Mouse (Mus musculus) neural tube, embryonic 11.5 days (tissue): Measurements from ENCODE around the gene Cope. TPM values are rescaled to one million over a fixed set of nuclear protein-coding genes. Genes with fewer than 3 reads are reported as not detected.
A peak's percentile ranks its signal among the peaks of the same experiment; 100 is the strongest.

ENCODE experiments used
- ATAC-seq: fragments of 200-750 bp; cut with Nextera tagmentation; 2 replicates; pipeline ENCODE4 v1.8.0; 2017; ENCODE audit warnings: moderate number of reproducible peaks, mild to moderate bottlenecking, moderate TSS enrichment, moderate library complexity; ENCODE audit not compliant: insufficient read depth, low FRiP score, low TSS enrichment
- DNase-seq: peaks from one replicate; pipeline ENCODE4 v3.0.0-alpha.2; 2015; ENCODE audit warnings: low spot score
- H3K27ac ChIP-seq: fragments of 300-500 bp; sonication (generic); 2 replicates; pipeline ENCODE4 v1.5.1; 2014; ENCODE audit warnings: low read depth, mild to moderate bottlenecking, low read length
- H3K27me3 ChIP-seq: fragments of 300-500 bp; sonication (generic); 2 replicates; pipeline ENCODE4 v1.6.1; 2014; ENCODE audit warnings: mild to moderate bottlenecking, low read length, mixed read lengths; ENCODE audit not compliant: control insufficient read depth, insufficient read depth
- H3K36me3 ChIP-seq: fragments of 300-500 bp; sonication (generic); 2 replicates; pipeline ENCODE4 v1.6.1; 2014; ENCODE audit warnings: mild to moderate bottlenecking, low read length, moderate library complexity, mixed read lengths; ENCODE audit not compliant: control insufficient read depth, insufficient read depth
- H3K4me1 ChIP-seq: fragments of 300-500 bp; sonication (generic); 2 replicates; pipeline ENCODE4 v1.6.1; 2014; ENCODE audit warnings: low read length, mixed read lengths; ENCODE audit not compliant: control insufficient read depth, insufficient read depth
- H3K4me2 ChIP-seq: fragments of 300-500 bp; sonication (generic); 2 replicates; pipeline ENCODE4 v1.6.1; 2014; ENCODE audit warnings: low read depth, mild to moderate bottlenecking, moderate library complexity
- H3K4me3 ChIP-seq: fragments of 300-500 bp; sonication (generic); 2 replicates; pipeline ENCODE4 v1.5.1; 2014; ENCODE audit warnings: low read depth, low read length
- H3K9ac ChIP-seq: fragments of 300-500 bp; sonication (generic); 2 replicates; pipeline ENCODE4 v1.6.1; 2014; ENCODE audit warnings: mild to moderate bottlenecking, low read length
- H3K9me3 ChIP-seq: fragments of 300-500 bp; sonication (generic); 2 replicates; pipeline ENCODE4 v1.6.1; 2016; ENCODE audit warnings: low read length; ENCODE audit not compliant: control insufficient read depth
- WGBS: fragments of 180-500 bp; shearing (Covaris S2); extraction: QIAGEN DNeasy Blood & Tissue Kit; methylation state at CpG from one replicate; pipeline ENCODE4 v1.1.7; 2014; 5-methylcytosine and 5-hydroxymethylcytosine counted together
- polyA plus RNA-seq: library from polyadenylated mRNA; unstranded; fragments of >200 nt; fragmentation: Nextera tagmentation; extraction: Ambion mirVana; gene quantifications from 2 replicates; pipeline ENCODE4 v1.2.1, GENCODE M21; 2014

The Cope gene
- polyA plus RNA-seq, 1 experiment from 2014 or later: 272 TPM

DNA sequence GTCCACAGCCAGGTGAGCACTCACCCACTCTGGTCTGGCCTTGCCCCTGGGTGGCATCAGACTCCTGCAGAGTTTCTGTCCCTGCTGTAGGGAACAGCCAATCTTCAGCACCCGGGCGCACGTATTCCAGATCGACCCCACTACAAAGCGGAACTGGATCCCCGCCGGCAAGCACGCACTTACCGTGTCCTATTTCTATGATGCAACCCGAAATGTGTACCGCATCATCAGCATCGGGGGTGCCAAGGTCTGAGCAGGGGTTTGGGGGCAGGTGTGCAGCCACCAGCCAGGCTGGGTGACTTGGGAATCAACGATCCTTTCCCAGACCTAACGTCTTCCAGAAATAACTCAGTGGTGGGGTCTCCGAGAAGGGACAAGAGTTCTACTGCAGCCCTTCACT lies 17.0 kb upstream of the Cope start:
- peaks cover 33% of the 10 kb centered on the region for H3K36me3 ChIP-seq

DNA sequence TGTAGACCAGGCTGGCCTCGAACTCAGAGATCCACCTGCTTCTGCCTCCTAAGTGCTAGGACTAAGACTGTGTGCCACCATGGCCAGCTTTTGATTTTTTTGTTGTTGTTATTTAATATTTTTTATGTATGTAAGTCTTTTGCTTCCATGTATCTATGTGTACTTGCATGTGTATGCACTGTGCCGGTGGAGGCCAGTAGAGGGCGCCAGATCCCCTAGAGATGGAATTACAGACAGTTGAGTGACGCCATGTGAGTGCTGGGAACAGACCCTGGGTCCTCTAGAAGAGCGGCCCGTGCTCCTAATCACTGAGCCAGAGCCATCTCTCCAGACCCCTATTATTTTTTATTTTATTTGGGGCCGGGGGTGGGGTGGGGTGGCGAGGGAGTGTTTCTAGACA lies 15.6 kb upstream of the Cope start:
- ATAC-seq (no peak), DNase-seq (no peak)
- H3K36me3 ChIP-seq: peaks cover 43% of the 10 kb centered on the region
- H3K9me3 ChIP-seq: no peaks in the 10 kb centered on the region; the same call in 1 of the 2 replicates
- H3K4me1 ChIP-seq: 0 out of 2 replicates have a peak, but pooled peaks cover 4% of the 10 kb centered on the region
- whole genome bisulfite sequencing: 90% methylated on average over 8 of the region's 8 CpGs
- no peak overlapping the region for H3K9ac ChIP-seq
- no peak overlapping the region for H3K4me3 ChIP-seq
- H3K4me2 ChIP-seq: no peak overlapping the region
- no peaks in the 10 kb centered on the region for H3K27me3 ChIP-seq
- no peak overlapping the region for H3K27ac ChIP-seq

More for the DNA sequence above, 17.0 kb upstream of the Cope start:
- Histone ChIP-seq H3K4me3 (no peak overlapping the region), H3K27me3 (no peaks in the 10 kb centered on the region), H3K9ac (no peak overlapping the region), H3K4me2 (no peak overlapping the region), H3K27ac (no peak overlapping the region), H3K9me3 (no peaks in the 10 kb centered on the region; the same call in 1 of the 2 replicates), H3K4me1 (0 out of 2 replicates have a peak, but pooled peaks cover 4% of the 10 kb centered on the region)
- 97% methylated on average over 15 of the region's 15 CpGs for WGBS
- DNase-seq (no peak), ATAC-seq (no peak)

DNA sequence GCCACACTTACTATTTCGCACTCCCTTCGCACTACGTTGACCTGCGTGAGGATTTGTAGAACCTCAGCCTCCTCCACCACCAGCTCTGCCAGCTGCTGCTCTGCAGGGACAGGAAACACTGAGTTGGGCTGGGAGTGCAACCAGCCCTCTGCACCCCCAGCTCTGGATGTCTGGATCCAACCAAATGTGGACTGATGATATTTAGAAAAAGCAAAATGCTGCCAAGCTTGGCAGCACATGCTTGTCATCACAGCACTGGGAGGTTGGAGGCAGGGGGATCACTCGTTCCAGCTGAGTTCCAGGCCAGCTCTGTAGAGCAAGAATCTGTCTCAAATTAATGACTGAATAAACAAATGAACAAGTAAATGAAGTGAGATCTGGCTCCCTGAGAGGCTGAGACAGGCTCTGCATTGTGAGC lies 8.3 kb upstream of the Cope start:
- peaks cover 37% of the 10 kb centered on the region for H3K36me3 ChIP-seq
- ATAC-seq: no peak

DNA sequence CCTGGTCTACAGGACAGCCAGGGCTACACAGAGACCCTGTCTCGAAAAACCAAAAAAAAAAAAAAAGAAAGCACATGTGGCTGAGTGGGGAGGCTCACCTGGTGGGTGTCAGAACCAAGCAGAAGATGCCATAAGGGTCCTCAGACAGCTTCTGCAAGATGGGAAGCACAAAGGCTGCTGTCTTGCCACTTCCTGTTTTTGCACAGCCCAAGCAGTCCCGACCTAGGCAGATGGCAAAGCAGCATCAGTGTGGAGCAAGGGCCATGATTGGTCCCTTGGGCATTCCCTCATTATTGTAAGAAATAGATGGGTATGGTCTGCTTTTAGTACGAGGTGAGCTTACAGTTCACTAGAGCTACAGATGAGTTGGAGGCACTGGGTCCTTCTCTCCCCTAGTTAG lies 1.4 kb upstream of the Cope start:
- no peak overlapping the region for H3K9ac ChIP-seq
- WGBS: 81% methylated on average over 3 of the region's 3 CpGs
- DNase-seq (no peak), ATAC-seq (no peak)
- H3K4me3 ChIP-seq: no peak overlapping the region
- peaks cover 13% of the 10 kb centered on the region for H3K36me3 ChIP-seq
- peaks cover 13% of the 10 kb centered on the region for H3K4me1 ChIP-seq
- H3K27ac ChIP-seq: no peak overlapping the region
- H3K4me2 ChIP-seq: no peak overlapping the region
- H3K9me3 ChIP-seq: no peaks in the 10 kb centered on the region
- H3K27me3 ChIP-seq: no peaks in the 10 kb centered on the region

More for the DNA sequence above, 8.3 kb upstream of the Cope start:
- H3K27me3 ChIP-seq: no peaks in the 10 kb centered on the region
- H3K9ac ChIP-seq: no peak overlapping the region
- H3K4me1 ChIP-seq: no peaks in the 10 kb centered on the region
- H3K4me2 ChIP-seq: no peak overlapping the region
- WGBS: 75% methylated on average over 5 of the region's 5 CpGs
- H3K27ac ChIP-seq: no peak overlapping the region
- DNase-seq: no peak
- no peaks in the 10 kb centered on the region for H3K9me3 ChIP-seq
- H3K4me3 ChIP-seq: no peak overlapping the region

DNA sequence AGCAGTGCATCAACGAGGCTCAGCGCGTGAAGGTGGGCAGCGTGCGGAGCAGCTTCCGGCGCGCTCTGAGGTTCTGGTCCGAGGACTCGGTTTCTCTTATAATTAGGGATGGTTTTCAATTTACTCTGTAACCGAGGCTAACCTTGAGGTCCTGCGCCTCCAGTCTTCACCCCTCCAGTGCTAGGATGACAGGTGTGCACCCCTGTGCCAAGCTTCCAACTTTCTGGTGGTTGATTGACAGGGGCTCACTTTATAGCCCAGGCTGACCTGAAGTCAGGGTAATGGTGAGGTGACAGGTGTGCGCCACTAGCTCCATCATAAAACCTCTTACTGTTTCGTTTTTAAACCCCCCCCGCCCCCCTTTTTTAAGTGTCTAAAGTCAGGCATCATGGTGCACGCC lies 583 bp downstream of the Cope start:
- Histone ChIP-seq H3K9me3 (no peaks in the 10 kb centered on the region), H3K4me1 (peaks cover 13% of the 10 kb centered on the region), H3K9ac (peak overlapping the region; percentile 71), H3K27me3 (no peaks in the 10 kb centered on the region), H3K27ac (no peak overlapping the region), H3K4me3 (peak overlapping the region; percentile 93), H3K36me3 (peaks cover 13% of the 10 kb centered on the region), H3K4me2 (peak overlapping the region; percentile 91)
- no peak for DNase-seq
- WGBS: 3% methylated on average over 16 of the region's 16 CpGs
- ATAC-seq: peak; percentile 28; the same call in 1 of the 2 replicates

DNA sequence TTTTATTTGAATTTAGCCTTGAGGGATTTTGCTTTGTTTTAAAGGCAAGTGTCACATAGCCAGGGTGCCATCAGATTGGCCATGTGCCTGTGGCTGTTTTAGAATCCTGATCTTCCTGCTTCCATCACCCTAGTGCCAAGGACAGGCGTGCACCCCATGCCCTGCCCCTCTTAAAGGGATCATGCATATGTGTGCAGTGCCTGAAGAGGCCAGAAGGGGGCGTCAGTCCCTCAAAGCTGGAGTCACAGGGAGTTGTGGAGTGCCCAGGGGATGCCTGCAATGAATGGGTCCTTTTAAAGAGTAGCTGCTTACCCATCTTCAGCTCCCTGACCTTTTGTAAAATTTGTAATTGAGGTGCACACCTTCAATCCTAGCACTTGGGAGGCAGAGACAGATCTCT lies 7.0 kb downstream of the Cope start:
- H3K4me3 ChIP-seq: no peak overlapping the region
- H3K4me1 ChIP-seq: no peaks in the 10 kb centered on the region
- H3K36me3 ChIP-seq: peaks cover 27% of the 10 kb centered on the region
- DNase-seq: no peak
- H3K27me3 ChIP-seq: no peaks in the 10 kb centered on the region
- no peak overlapping the region for H3K27ac ChIP-seq
- H3K4me2 ChIP-seq: no peak overlapping the region
- ATAC-seq: no peak
- no peaks in the 10 kb centered on the region for H3K9me3 ChIP-seq
- no peak overlapping the region for H3K9ac ChIP-seq
- 41% methylated on average over 2 of the region's 2 CpGs for WGBS

DNA sequence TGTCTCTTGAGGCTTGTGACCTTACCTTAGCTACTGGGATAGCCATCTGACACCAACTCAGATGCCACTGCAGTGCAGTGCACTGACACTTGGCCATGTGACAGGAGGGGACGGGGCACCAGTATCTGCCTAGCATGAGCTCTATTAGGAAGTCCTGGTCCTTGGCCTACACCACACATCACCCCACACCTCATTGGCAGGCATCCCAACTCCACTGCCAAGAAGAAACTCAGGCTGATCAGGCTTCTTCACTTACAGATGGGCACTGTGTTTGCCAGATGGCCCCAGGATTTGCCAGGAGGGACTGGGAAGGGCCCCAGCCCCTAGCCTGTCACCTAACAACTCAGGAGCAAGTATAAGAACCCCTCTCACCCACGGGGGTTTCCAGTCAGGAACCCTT lies 11.1 kb downstream of the Cope start:
- H3K27ac ChIP-seq: no peak overlapping the region
- H3K36me3 ChIP-seq: peaks cover 12% of the 10 kb centered on the region; the same call in 1 of the 2 replicates
- peaks cover 25% of the 10 kb centered on the region for H3K4me1 ChIP-seq
- no peak overlapping the region for H3K9ac ChIP-seq
- H3K27me3 ChIP-seq: no peaks in the 10 kb centered on the region
- no peak overlapping the region for H3K4me2 ChIP-seq
- no peak overlapping the region for H3K4me3 ChIP-seq
- WGBS: 89% methylated on average over 2 of the region's 2 CpGs
- DNase-seq (no peak), ATAC-seq (no peak)
- H3K9me3 ChIP-seq: no peaks in the 10 kb centered on the region

DNA sequence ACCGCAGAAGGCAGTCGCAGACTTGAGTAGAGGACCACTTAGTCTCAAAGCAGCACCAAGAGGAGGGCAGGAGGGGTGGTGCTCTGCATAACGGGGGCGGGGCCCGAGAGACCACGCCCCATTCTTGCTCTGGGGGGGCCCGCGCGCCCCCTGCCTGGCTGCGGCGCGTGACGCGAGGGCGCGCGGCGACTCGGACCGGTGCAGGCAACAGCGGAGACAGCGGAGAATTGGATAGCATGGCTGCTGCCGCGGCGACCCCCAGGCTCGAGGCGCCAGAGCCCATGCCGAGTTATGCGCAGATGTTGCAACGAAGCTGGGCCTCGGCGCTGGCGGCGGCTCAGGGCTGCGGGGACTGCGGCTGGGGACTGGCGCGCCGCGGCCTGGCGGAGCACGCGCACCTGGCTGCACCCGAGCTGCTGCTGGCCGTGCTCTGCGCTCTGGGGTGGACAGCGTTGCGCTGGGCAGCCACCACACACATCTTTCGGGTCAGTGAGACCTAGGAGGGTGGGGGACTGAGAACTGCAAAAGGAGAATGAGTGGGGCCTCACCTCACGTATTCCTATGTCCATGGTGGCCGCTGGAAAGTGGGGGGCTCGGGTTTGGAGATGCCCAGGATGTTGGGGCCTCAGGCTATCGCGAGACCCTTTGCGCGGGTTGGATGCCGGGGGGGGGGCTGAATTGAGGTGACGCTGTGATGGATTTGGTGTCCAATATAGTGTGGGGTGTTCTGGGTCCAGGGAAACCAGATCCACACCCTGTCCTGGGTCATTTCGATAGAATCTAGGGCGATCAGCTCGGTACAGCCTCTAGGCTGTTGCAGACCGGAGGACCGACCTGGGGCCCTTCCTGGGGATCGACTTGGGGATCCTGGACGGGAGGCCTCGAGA lies 13.5 kb downstream of the Cope start, which contains the start of gene Cers1:
Gene Cers1, plus strand, starts transcription at position 152 of the 887 bp plus-strand sequence.
- peak within 1 kb of the TSS; percentile 63 for H3K9ac ChIP-seq
- H3K27me3 ChIP-seq: no peaks in the 10 kb centered on the region
- peak; percentile 46 for ATAC-seq
- H3K4me3 ChIP-seq: peak within 1 kb of the TSS; percentile 47
- H3K4me1 ChIP-seq: peaks cover 25% of the 10 kb centered on the region
- peak within 1 kb of the TSS; percentile 59 for H3K4me2 ChIP-seq
- peak; percentile 79 for DNase-seq
- H3K36me3 ChIP-seq: peaks cover 6% of the 10 kb centered on the region; the same call in 1 of the 2 replicates
- H3K27ac ChIP-seq: peak within 1 kb of the TSS; percentile 75
- H3K9me3 ChIP-seq: no peaks in the 10 kb centered on the region
- WGBS: 3% methylated on average over 59 of the region's 66 CpGs
